7 mouse cellular contexts compared by ENCODE assay signal in the genomic region with DNA sequence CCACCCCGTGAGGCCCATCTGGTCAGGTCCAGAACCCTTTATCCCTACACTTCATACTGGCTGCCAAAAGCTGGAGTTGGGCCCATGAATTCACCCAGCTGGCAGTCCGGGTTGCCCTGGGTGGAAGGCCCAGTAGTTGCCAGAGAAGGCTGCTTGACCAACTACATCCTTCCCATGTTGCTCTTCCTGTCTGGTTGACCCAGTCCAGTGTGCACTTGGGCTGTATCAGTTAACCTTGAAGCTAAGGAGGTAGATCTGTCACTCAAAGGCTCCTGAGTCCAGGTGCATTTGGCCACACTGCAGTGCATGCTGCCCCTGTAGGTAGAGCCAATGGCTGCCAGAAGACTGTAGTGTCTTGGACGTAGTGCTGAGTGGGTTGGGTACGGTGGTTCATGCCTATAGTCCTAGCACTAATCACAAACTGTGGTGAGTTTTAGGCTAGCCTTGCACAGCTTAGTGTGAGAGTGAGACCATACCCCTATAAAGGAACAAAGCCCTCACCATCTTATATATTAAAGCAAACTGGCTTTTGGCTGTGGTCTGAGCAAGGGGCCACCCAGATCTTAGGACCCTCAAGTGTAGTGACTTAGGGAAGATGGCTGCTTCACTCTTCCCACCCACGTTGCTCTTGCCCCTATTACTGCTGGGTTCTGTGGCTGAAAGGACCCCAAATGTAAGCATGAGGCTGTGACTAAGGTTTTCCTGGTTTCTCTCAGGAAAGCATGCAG. TPM values are rescaled to one million over a fixed set of nuclear protein-coding genes. Genes with fewer than 3 reads are reported as not detected.
A peak's percentile ranks its signal among the peaks of the same experiment; 100 is the strongest.
DNase-seq lines count a peak whose midpoint lies in the region; ATAC-seq and TF ChIP-seq lines count a peak whose summit lies in the region.

No protein-coding gene starts in this region.

- H3K9ac ChIP-seq in limb, embryonic 15.5 days = peak overlapping the region; percentile 51; the same call in 1 of the 2 replicates

- no peaks in the 10 kb centered on the region for H3K9me3 ChIP-seq in embryonic facial prominence, embryonic 10.5 days
- no peaks in the 10 kb centered on the region for H3K9me3 ChIP-seq in hindbrain, embryonic 10.5 days
- H3K9me3 ChIP-seq in limb, embryonic 15.5 days = no peaks in the 10 kb centered on the region

- H3K4me2 ChIP-seq in limb, embryonic 15.5 days = peak overlapping the region; percentile 89

- H3K27ac ChIP-seq in spleen, adult 2 months (ENCODE audit: insufficient read depth, low read length) = peak overlapping the region; percentile 95
- H3K27ac ChIP-seq in embryonic facial prominence, embryonic 10.5 days (replicated peaks) = peak overlapping the region; percentile 97
- peak overlapping the region; percentile 94 for H3K27ac ChIP-seq in hindbrain, embryonic 10.5 days
- peak overlapping the region; percentile 96 for H3K27ac ChIP-seq in limb, embryonic 15.5 days

- ATAC-seq in limb, embryonic 15.5 days (ENCODE audit: insufficient number of reproducible peaks, low FRiP score, low TSS enrichment, low read depth) = no peak

- no peak for DNase-seq in spleen, adult 2 months (ENCODE audit: low read depth in 1 of 2, low spot score in 2 of 2)
- DNase-seq in spleen, postnatal 36 days (ENCODE audit: low spot score in 2 of 2) = no peak
- DNase-seq in embryonic facial prominence, embryonic 10.5 days (ENCODE audit: low spot score) = no peak
- no peak for DNase-seq in hindbrain, embryonic 10.5 days (ENCODE audit: low spot score)
- peak; percentile 49 for DNase-seq in testis, postnatal 10 days (ENCODE audit: low spot score)
- no peak for DNase-seq in embryo, embryonic 9.5 days (ENCODE audit: extremely low spot score)

- peaks cover 24% of the 10 kb centered on the region for H3K36me3 ChIP-seq in spleen, adult 2 months (ENCODE audit: control insufficient read depth, insufficient read depth, low read length)
- peaks cover 47% of the 10 kb centered on the region for H3K36me3 ChIP-seq in embryonic facial prominence, embryonic 10.5 days (replicated peaks)
- peaks cover 42% of the 10 kb centered on the region for H3K36me3 ChIP-seq in hindbrain, embryonic 10.5 days
- peaks cover 23% of the 10 kb centered on the region for H3K36me3 ChIP-seq in limb, embryonic 15.5 days

- H3K4me3 ChIP-seq in spleen, adult 2 months (ENCODE audit: extremely low read depth, insufficient read depth, insufficient read length) = peak overlapping the region; percentile 78; the same call in 1 of the 2 replicates
- H3K4me3 ChIP-seq in embryonic facial prominence, embryonic 10.5 days = peak overlapping the region; percentile 76
- peak overlapping the region; percentile 61; the same call in 1 of the 2 replicates for H3K4me3 ChIP-seq in hindbrain, embryonic 10.5 days
- peak overlapping the region; percentile 69; the same call in 1 of the 2 replicates for H3K4me3 ChIP-seq in limb, embryonic 15.5 days

- H3K27me3 ChIP-seq in spleen, adult 2 months (ENCODE audit: control insufficient read depth, insufficient read depth, low read length) = no peaks in the 10 kb centered on the region
- no peaks in the 10 kb centered on the region for H3K27me3 ChIP-seq in embryonic facial prominence, embryonic 10.5 days (replicated peaks; ENCODE audit: low read depth, poor library complexity, severe bottlenecking)
- 0 out of 2 replicates have a peak, but pooled peaks cover 4% of the 10 kb centered on the region for H3K27me3 ChIP-seq in hindbrain, embryonic 10.5 days (ENCODE audit: insufficient read depth, poor library complexity, severe bottlenecking)
- no peaks in the 10 kb centered on the region for H3K27me3 ChIP-seq in limb, embryonic 15.5 days

- WGBS in spleen, adult 2 months = 54% methylated on average over 5 of the region's 5 CpGs
- WGBS in embryonic facial prominence, embryonic 10.5 days = 79% methylated on average over 5 of the region's 5 CpGs
- 83% methylated on average over 5 of the region's 5 CpGs for WGBS in hindbrain, embryonic 10.5 days
- 65% methylated on average over 5 of the region's 5 CpGs for WGBS in limb, embryonic 15.5 days

- H3K4me1 ChIP-seq in spleen, adult 2 months (ENCODE audit: control insufficient read depth, insufficient read depth, insufficient read length) = peaks cover 7% of the 10 kb centered on the region; the same call in 1 of the 2 replicates
- peaks cover 41% of the 10 kb centered on the region for H3K4me1 ChIP-seq in embryonic facial prominence, embryonic 10.5 days
- peaks cover 39% of the 10 kb centered on the region for H3K4me1 ChIP-seq in hindbrain, embryonic 10.5 days (replicated peaks)
- H3K4me1 ChIP-seq in limb, embryonic 15.5 days = peaks cover 27% of the 10 kb centered on the region

- no peak for TF ChIP-seq CTCF in spleen, adult 2 months (IDR thresholded peaks at IDR 0.05; ENCODE audit: extremely low read depth, insufficient read depth, insufficient read length, insufficient replicate concordance)

- TF ChIP-seq POLR2A in spleen, adult 2 months (IDR thresholded peaks at IDR 0.05; ENCODE audit: low read depth, low read length) = no peak

RNA-seq across cellular contexts. Expression of a gene that starts 1.5 kb away (rescaled TPM):
- 146 and 261 TPM in 2 replicates for polyA plus RNA-seq in spleen, adult 2 months (2012; rRNA removed)
- 10.8 and 12.0 TPM in 2 replicates for polyA plus RNA-seq in embryonic facial prominence, embryonic 10.5 days (2016; fragmentation: Nextera tagmentation; extraction: Ambion mirVana)
- 9.3 and 9.9 TPM in 2 replicates for polyA plus RNA-seq in hindbrain, embryonic 10.5 days (2016; fragmentation: Nextera tagmentation; extraction: Ambion mirVana)
- 19.5 and 22.5 TPM in 2 replicates for polyA plus RNA-seq in limb, embryonic 15.5 days (2015; fragmentation: Nextera tagmentation; extraction: Ambion mirVana)
